Mouse (Mus musculus) urinary bladder, postnatal 10 days (tissue): Measurements from ENCODE around the gene Pde10a.

Experiments used
- DNase-seq: peaks from one replicate; pipeline ENCODE4 v3.0.0; 2022; ENCODE audit warnings: low spot score

Gene Pde10a

GRCm38 (mm10) chr17:8757576-8757975, 232.4 kb downstream of the Pde10a start:
- no peak for DNase-seq

GRCm38 (mm10) chr17:8763248-8763647, 238.1 kb downstream of the Pde10a start:
- no peak for DNase-seq

- DNase-seq, result no peak
Measured at GRCm38 (mm10) chr17:8765987-8766576, 240.9 kb downstream of the Pde10a start.

GRCm38 (mm10) chr17:8769155-8769554, 244.0 kb downstream of the Pde10a start:
- no peak for DNase-seq

GRCm38 (mm10) chr17:8773391-8773790, 248.2 kb downstream of the Pde10a start:
- no peak for DNase-seq

GRCm38 (mm10) chr17:8774301-8774700, 249.1 kb downstream of the Pde10a start:
- DNase-seq, result no peak

GRCm38 (mm10) chr17:8775571-8776161, 250.5 kb downstream of the Pde10a start:
- DNase-seq, result no peak

- DNase-seq, result no peak
Measured at GRCm38 (mm10) chr17:8777710-8778109, 252.5 kb downstream of the Pde10a start.

- DNase-seq, result no peak
Measured at GRCm38 (mm10) chr17:8778839-8779238, 253.7 kb downstream of the Pde10a start.

- DNase-seq, result no peak
Measured at GRCm38 (mm10) chr17:8780484-8780883, 255.3 kb downstream of the Pde10a start.

- DNase-seq, result no peak
Measured at GRCm38 (mm10) chr17:8781040-8781439, 255.9 kb downstream of the Pde10a start.

GRCm38 (mm10) chr17:8781576-8781975, 256.4 kb downstream of the Pde10a start:
- no peak for DNase-seq

GRCm38 (mm10) chr17:8785908-8786307, 260.7 kb downstream of the Pde10a start:
- no peak for DNase-seq

GRCm38 (mm10) chr17:8786484-8786883, 261.3 kb downstream of the Pde10a start:
- DNase-seq, result no peak

- DNase-seq, result no peak
Measured at GRCm38 (mm10) chr17:8787762-8788161, 262.6 kb downstream of the Pde10a start.

GRCm38 (mm10) chr17:8791561-8791960, 266.4 kb downstream of the Pde10a start:
- DNase-seq, result no peak

GRCm38 (mm10) chr17:8792611-8793010, 267.4 kb downstream of the Pde10a start:
- no peak for DNase-seq

- no peak for DNase-seq
Measured at GRCm38 (mm10) chr17:8797624-8798023, 272.5 kb downstream of the Pde10a start.

- no peak for DNase-seq
Measured at GRCm38 (mm10) chr17:8798531-8799295, 273.5 kb downstream of the Pde10a start.

- DNase-seq, result no peak
Measured at GRCm38 (mm10) chr17:8799296-8799731, 274.1 kb downstream of the Pde10a start.

- no peak for DNase-seq
Measured at GRCm38 (mm10) chr17:8799914-8800420, 274.8 kb downstream of the Pde10a start.

GRCm38 (mm10) chr17:8800478-8801082, 275.4 kb downstream of the Pde10a start:
- no peak for DNase-seq
